Mouse (Mus musculus): ENCODE results near the gene Sptan1. TPM values are rescaled to one million over a fixed set of nuclear protein-coding genes. Genes with fewer than 3 reads are reported as not detected.

Sptan1 gene
- total and polyA plus RNA-seq, 2 experiments from 2014 or later: 184 to 716 TPM

- H3K4me2 ChIP-seq (ENCODE audit: low read depth, low read length): no peak within 1 kb of the TSS
- H3K4me1 ChIP-seq (ENCODE audit: insufficient read depth, low read length): no peaks in the 10 kb centered on the region
- no peaks in the 10 kb centered on the region for H3K36me3 ChIP-seq (ENCODE audit: insufficient read depth, low read length)
- H3K9ac ChIP-seq (replicated peaks; ENCODE audit: low read length): no peak within 1 kb of the TSS
- no peak within 1 kb of the TSS for H3K4me3 ChIP-seq (ENCODE audit: low read length)
- DNase-seq (ENCODE audit: low spot score) (peak; percentile 26), ATAC-seq (peak; percentile 59; the same call in 1 of the 2 replicates)
- H3K27me3 ChIP-seq (ENCODE audit: insufficient read depth, low read length): no peaks in the 10 kb centered on the region
- no peak within 1 kb of the TSS for H3K27ac ChIP-seq
- no peak for TF ChIP-seq CTCF (IDR thresholded peaks at IDR 0.05; ENCODE audit: low read depth)
- no peaks in the 10 kb centered on the region for H3K9me3 ChIP-seq (ENCODE audit: low read length)
- WGBS: 45% methylated on average over 12 of the region's 12 CpGs
Measured at GRCm38 (mm10) chr2:30057223-30057904, 92.0 kb downstream of the Sptan1 start, which contains the start of gene Set. Set (plus strand) TSS chr2:30057378.

GRCm38 (mm10) chr2:30058418-30058817, 93.1 kb downstream of the Sptan1 start:
- 21% methylated on average over 5 of the region's 5 CpGs for WGBS
- no peak for TF ChIP-seq CTCF (IDR thresholded peaks at IDR 0.05; ENCODE audit: low read depth)
- ATAC-seq: no peak

GRCm38 (mm10) chr2:30061215-30062166, 96.1 kb downstream of the Sptan1 start:
- 6% methylated on average over 37 of the region's 37 CpGs for WGBS
- peak overlapping the region; percentile 49 for H3K4me3 ChIP-seq (ENCODE audit: low read length)
- no peaks in the 10 kb centered on the region for H3K9me3 ChIP-seq (ENCODE audit: low read length)
- H3K4me2 ChIP-seq (ENCODE audit: low read depth, low read length): peak overlapping the region; percentile 85
- H3K27ac ChIP-seq: peak overlapping the region; percentile 76
- H3K27me3 ChIP-seq (ENCODE audit: insufficient read depth, low read length): no peaks in the 10 kb centered on the region
- no peak for ATAC-seq
- no peak for TF ChIP-seq CTCF (IDR thresholded peaks at IDR 0.05; ENCODE audit: low read depth)
- no peaks in the 10 kb centered on the region for H3K36me3 ChIP-seq (ENCODE audit: insufficient read depth, low read length)
- H3K4me1 ChIP-seq (ENCODE audit: insufficient read depth, low read length): peaks cover 3% of the 10 kb centered on the region; the same call in 1 of the 2 replicates
- peak; percentile 56 for DNase-seq (ENCODE audit: low spot score)
- H3K9ac ChIP-seq (replicated peaks; ENCODE audit: low read length): peak overlapping the region; percentile 47

More at GRCm38 (mm10) chr2:30058418-30058817, 93.1 kb downstream of the Sptan1 start:
- Histone ChIP-seq H3K36me3 (ENCODE audit: insufficient read depth, low read length) (no peaks in the 10 kb centered on the region), H3K9ac (replicated peaks; ENCODE audit: low read length) (no peak overlapping the region), H3K4me2 (ENCODE audit: low read depth, low read length) (no peak overlapping the region), H3K27ac (no peak overlapping the region), H3K27me3 (ENCODE audit: insufficient read depth, low read length) (no peaks in the 10 kb centered on the region), H3K4me3 (ENCODE audit: low read length) (no peak overlapping the region), H3K4me1 (ENCODE audit: insufficient read depth, low read length) (peaks cover 2% of the 10 kb centered on the region; the same call in 1 of the 2 replicates), H3K9me3 (ENCODE audit: low read length) (no peaks in the 10 kb centered on the region)
- no peak for DNase-seq (ENCODE audit: low spot score)

DNA sequence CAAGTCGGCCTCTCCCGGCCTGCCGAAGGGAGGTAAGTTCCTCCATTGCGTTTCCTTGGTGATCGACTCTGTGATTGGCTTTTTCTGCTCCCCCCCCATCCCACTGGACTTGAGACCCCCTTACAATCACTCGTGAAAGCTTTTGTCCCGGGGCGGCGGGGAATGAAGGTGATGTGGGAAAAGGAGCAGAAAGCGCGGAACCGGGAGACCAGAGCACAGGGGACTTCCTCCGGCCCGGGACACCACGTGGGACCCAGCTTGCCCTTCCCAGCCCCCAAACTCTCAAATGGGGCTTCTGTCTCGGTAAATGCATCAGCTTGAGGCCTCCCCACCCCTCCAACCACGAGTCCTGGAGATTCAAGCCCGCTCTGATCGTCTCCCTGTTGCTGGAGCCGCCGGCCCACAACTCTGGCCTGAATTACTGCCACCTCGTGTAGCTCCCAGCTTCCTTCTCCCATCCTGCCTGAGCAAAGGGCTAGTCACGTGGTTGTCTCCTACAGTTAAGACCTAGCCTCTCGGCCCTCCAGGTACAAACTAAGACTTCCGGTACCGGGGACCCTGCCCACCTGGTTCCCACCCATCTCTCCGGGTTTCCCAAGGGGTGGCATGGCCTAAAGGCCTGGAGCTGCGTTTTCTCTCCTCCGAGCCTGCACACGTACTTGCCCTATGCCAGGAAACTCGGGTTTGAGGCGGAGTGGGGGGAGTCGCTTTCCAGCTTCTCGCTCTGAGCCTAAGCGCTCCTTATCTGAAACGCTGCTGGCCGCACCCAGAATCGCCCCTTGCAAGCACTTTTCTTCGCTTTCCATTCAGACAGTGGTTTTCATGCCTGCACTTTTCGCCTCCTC, 97.1 kb downstream of the Sptan1 start:
- Histone ChIP-seq H3K4me2 (ENCODE audit: low read depth, low read length) (peak overlapping the region; percentile 85), H3K9me3 (ENCODE audit: low read length) (no peaks in the 10 kb centered on the region), H3K4me3 (ENCODE audit: low read length) (peak overlapping the region; percentile 49), H3K27me3 (ENCODE audit: insufficient read depth, low read length) (no peaks in the 10 kb centered on the region), H3K27ac (peak overlapping the region; percentile 76), H3K9ac (replicated peaks; ENCODE audit: low read length) (peak overlapping the region; percentile 47), H3K36me3 (ENCODE audit: insufficient read depth, low read length) (no peaks in the 10 kb centered on the region), H3K4me1 (ENCODE audit: insufficient read depth, low read length) (peaks cover 3% of the 10 kb centered on the region; the same call in 1 of the 2 replicates)
- ATAC-seq (no peak), DNase-seq (ENCODE audit: low spot score) (peak; percentile 63)
- TF ChIP-seq CTCF (IDR thresholded peaks at IDR 0.05; ENCODE audit: low read depth): no peak
- WGBS: 0% methylated on average over 40 of the region's 40 CpGs

DNA sequence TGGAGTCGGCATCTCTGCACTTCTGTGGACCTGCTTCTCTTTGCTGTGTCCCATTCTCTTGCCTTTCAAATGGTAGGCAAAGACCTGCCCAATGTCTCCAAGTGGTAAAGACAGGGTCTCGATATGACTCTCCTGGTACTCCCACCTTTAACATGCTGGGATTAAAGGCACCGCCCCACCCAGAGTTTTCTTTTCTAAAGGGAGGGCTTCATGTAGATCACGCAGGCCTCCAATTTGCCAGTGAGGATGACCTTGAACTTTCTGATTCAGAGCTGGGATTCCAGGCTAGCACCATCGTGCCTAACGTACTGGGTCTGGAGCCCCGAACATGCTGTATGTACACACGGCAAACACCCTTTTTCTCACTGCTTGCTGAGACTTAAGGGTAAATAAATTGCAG, 97.9 kb downstream of the Sptan1 start:
- Histone ChIP-seq H3K4me3 (ENCODE audit: low read length) (peak overlapping the region; percentile 49), H3K9ac (replicated peaks; ENCODE audit: low read length) (peak overlapping the region; percentile 47), H3K27me3 (ENCODE audit: insufficient read depth, low read length) (no peaks in the 10 kb centered on the region), H3K9me3 (ENCODE audit: low read length) (no peaks in the 10 kb centered on the region), H3K4me1 (ENCODE audit: insufficient read depth, low read length) (peaks cover 3% of the 10 kb centered on the region; the same call in 1 of the 2 replicates), H3K36me3 (ENCODE audit: insufficient read depth, low read length) (no peaks in the 10 kb centered on the region), H3K27ac (peak overlapping the region; percentile 76; the same call in 1 of the 2 replicates), H3K4me2 (ENCODE audit: low read depth, low read length) (peak overlapping the region; percentile 85)
- TF ChIP-seq CTCF (IDR thresholded peaks at IDR 0.05; ENCODE audit: low read depth): no peak
- WGBS: 6% methylated on average over 8 of the region's 8 CpGs
- ATAC-seq: no peak
- no peak for DNase-seq (ENCODE audit: low spot score)

DNA sequence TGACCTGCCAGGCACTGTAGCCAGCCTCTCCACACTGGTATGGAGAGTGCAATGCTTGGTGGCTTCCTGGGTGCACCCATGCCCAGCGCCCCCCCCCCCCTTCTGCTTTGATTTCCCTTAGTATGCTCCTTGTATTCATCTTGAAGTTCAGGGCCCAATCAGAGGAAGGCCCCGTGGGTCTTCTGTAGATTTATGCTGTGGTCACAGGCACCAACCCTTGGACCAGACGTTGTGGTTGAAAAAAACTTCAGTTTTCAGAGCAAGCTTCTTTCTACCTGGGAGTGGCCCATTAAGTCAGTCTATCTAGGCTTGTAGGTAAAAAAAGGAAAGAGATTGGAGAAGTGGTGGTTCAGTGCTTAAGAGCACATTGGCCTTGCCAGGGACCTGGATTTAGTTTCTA, 98.4 kb downstream of the Sptan1 start:
- H3K9me3 ChIP-seq (ENCODE audit: low read length): no peaks in the 10 kb centered on the region
- H3K4me3 ChIP-seq (ENCODE audit: low read length): 0 out of 2 replicates have a peak overlapping the region, but pooled peaks have one; percentile 49
- no peaks in the 10 kb centered on the region for H3K27me3 ChIP-seq (ENCODE audit: insufficient read depth, low read length)
- no peak overlapping the region for H3K9ac ChIP-seq (replicated peaks; ENCODE audit: low read length)
- peaks cover 3% of the 10 kb centered on the region; the same call in 1 of the 2 replicates for H3K4me1 ChIP-seq (ENCODE audit: insufficient read depth, low read length)
- 12% methylated on average over 3 of the region's 3 CpGs for WGBS
- no peak overlapping the region for H3K27ac ChIP-seq
- H3K36me3 ChIP-seq (ENCODE audit: insufficient read depth, low read length): 0 out of 2 replicates have a peak, but pooled peaks cover 5% of the 10 kb centered on the region
- ATAC-seq (no peak), DNase-seq (ENCODE audit: low spot score) (no peak)
- no peak for TF ChIP-seq CTCF (IDR thresholded peaks at IDR 0.05; ENCODE audit: low read depth)
- peak overlapping the region; percentile 85 for H3K4me2 ChIP-seq (ENCODE audit: low read depth, low read length)
